Mouse (Mus musculus): ENCODE results near the gene Slc24a3. TPM values are rescaled to one million over a fixed set of nuclear protein-coding genes. Genes with fewer than 3 reads are reported as not detected.
A peak's percentile ranks its signal among the peaks of the same experiment; 100 is the strongest.

Gene Slc24a3
- 2.1 and 2.4 TPM in 2 replicates for polyA plus RNA-seq (2016; fragmentation: Nextera tagmentation; extraction: Ambion mirVana)

DNA sequence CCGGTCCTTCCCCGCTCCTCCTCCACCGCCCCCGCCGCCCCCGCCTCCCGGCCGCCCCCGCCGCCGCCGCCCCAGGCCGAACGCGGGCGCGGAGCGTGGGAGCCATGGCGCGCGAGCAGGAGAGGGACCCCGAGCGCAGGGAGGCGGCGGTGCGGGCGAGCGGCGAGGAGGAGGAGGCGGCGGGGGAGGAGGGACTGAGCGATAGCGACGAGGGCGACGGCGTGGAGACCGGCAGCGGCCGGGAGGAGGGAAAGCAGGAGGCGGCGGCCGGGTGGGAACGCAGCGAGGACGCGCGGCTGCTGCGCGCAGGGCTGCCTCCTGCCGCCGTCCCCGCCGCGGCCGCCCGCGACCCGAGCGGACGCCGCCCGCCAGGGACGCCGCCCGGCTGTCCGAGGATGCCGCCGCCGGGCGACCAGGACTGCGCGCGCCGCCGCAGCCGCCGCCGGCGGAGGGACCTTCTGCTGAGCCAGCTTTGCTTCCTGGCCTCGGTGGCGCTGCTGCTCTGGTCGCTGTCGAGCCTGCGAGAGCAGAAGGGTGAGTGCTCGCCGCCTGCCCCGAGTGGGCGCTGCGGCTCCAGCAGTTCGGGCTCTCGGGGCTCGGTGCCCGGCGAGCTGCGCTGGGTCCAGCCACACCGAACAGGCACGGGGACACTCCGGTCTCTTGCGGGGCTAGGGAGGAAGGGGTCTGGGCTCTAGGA is at the start of gene Slc24a3:
Gene Slc24a3 (plus strand): TSS at position 91 of the 697 bp plus-strand sequence.
- Histone ChIP-seq H3K9me3 (no peaks in the 10 kb centered on the region), H3K27me3 (no peaks in the 10 kb centered on the region), H3K27ac (peak within 1 kb of the TSS; percentile 76), H3K36me3 (no peaks in the 10 kb centered on the region), H3K9ac (peak within 1 kb of the TSS; percentile 79), H3K4me3 (peak within 1 kb of the TSS; percentile 83), H3K4me2 (replicated peaks) (peak within 1 kb of the TSS; percentile 95), H3K4me1 (peaks cover 7% of the 10 kb centered on the region; the same call in 1 of the 2 replicates)
- ATAC-seq (ENCODE audit: insufficient number of reproducible peaks, insufficient read depth, low FRiP score, low TSS enrichment), result peak; percentile 86
- 1% methylated on average over 45 of the region's 100 CpGs for WGBS

- Histone ChIP-seq H3K36me3 (no peaks in the 10 kb centered on the region), H3K4me3 (no peak overlapping the region), H3K27me3 (no peaks in the 10 kb centered on the region), H3K4me2 (replicated peaks) (no peak overlapping the region), H3K4me1 (no peaks in the 10 kb centered on the region), H3K9me3 (no peaks in the 10 kb centered on the region), H3K9ac (no peak overlapping the region), H3K27ac (no peak overlapping the region)
- ATAC-seq (ENCODE audit: insufficient number of reproducible peaks, insufficient read depth, low FRiP score, low TSS enrichment), result no peak
- WGBS, result 80% methylated on average over 5 of the region's 5 CpGs
Observed at GRCm38 (mm10) chr2:145117762-145118161, 49.8 kb upstream of the Slc24a3 start.

DNA sequence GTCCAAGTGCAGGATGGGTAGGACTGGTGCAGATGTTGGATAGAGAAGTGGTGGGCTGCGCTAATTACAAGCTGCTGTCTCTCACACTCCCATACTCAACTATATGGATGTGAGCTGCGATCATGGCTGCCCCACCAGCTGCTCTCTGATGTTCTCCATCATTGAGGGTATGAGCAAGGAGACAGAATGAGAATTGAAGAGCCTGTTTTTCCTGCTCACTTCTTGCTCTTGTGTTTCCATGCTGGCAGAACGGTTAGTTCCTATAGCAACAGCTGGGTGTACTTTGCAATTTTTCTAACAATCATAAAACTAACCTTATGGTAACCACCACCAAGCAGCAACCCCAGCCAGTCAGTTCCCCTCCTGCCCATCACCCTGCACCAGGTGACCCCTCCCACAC is 39.8 kb upstream of the Slc24a3 start:
- H3K4me2 ChIP-seq (replicated peaks), result no peak overlapping the region
- H3K4me3 ChIP-seq, result no peak overlapping the region
- no peak for ATAC-seq (ENCODE audit: insufficient number of reproducible peaks, insufficient read depth, low FRiP score, low TSS enrichment)
- H3K27me3 ChIP-seq, result no peaks in the 10 kb centered on the region
- 73% methylated on average over 3 of the region's 3 CpGs for WGBS
- no peaks in the 10 kb centered on the region for H3K4me1 ChIP-seq
- H3K27ac ChIP-seq, result no peak overlapping the region
- H3K36me3 ChIP-seq, result no peaks in the 10 kb centered on the region
- H3K9me3 ChIP-seq, result no peaks in the 10 kb centered on the region
- no peak overlapping the region for H3K9ac ChIP-seq

DNA sequence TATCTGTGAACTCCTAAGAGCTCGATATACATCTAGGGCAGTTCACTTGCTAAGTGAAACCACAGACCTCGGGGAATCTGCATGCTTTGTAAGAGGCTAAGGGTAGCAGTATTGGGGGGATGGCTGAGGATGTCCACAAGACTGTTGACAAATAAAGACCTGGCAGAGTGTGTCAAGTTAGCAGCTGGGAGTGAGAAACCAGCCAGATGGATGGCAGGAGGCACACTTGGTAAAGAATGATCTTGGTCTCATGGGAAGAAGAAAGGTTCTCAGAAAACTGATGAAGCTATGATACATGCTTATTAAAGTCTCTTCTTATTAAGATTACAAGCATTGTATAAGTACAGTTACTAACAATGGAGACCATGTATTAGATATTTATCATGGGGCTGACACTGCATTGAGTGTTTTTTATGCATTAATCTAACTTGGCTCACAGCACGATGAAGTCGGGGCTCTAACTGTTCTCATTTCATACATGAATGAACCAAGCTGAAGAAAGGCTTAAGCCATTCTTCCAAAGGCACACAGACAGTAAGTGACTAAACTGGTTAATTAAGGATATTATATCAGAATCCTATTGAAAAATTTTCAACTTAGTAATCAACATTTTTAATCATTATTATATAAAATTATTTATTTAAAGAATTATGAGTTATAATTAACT is 30.8 kb upstream of the Slc24a3 start:
- no peak overlapping the region for H3K4me2 ChIP-seq (replicated peaks)
- no peak overlapping the region for H3K4me3 ChIP-seq
- WGBS, result 84% methylated on average over 4 of the region's 4 CpGs
- H3K9ac ChIP-seq, result no peak overlapping the region
- no peaks in the 10 kb centered on the region for H3K4me1 ChIP-seq
- H3K36me3 ChIP-seq, result no peaks in the 10 kb centered on the region
- H3K9me3 ChIP-seq, result no peaks in the 10 kb centered on the region
- H3K27ac ChIP-seq, result no peak overlapping the region
- no peaks in the 10 kb centered on the region for H3K27me3 ChIP-seq
- no peak for ATAC-seq (ENCODE audit: insufficient number of reproducible peaks, insufficient read depth, low FRiP score, low TSS enrichment)

DNA sequence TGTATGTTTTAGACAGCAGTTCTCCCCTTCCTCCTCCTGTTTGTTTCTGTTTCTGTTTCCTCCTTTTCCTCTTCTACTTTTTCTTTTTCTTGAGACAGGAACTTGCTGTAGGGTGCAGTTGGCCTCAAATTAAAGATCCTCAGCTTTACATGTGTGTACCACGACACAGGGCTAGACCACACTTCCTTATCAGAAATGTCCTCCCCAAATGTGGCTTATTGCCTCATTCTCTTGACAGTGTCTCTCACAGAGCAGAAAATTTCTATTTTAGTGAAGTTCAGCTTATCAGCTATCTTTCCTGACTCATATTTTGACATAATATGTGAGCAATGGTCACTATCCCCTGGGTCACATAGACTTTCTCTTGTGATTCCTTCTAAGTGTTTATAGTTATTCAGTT is 17.1 kb upstream of the Slc24a3 start:
- WGBS, result 94% methylated on average over 1 of the region's 1 CpGs
- no peak for ATAC-seq (ENCODE audit: insufficient number of reproducible peaks, insufficient read depth, low FRiP score, low TSS enrichment)
- H3K27me3 ChIP-seq, result no peaks in the 10 kb centered on the region

GRCm38 (mm10) chr2:145150821-145151220 is 16.7 kb upstream of the Slc24a3 start:
- H3K27ac ChIP-seq, result no peak overlapping the region
- no peaks in the 10 kb centered on the region for H3K36me3 ChIP-seq
- 83% methylated on average over 3 of the region's 3 CpGs for WGBS
- H3K4me1 ChIP-seq, result no peaks in the 10 kb centered on the region
- no peaks in the 10 kb centered on the region for H3K27me3 ChIP-seq
- no peak overlapping the region for H3K4me2 ChIP-seq (replicated peaks)
- H3K9me3 ChIP-seq, result no peaks in the 10 kb centered on the region
- no peak overlapping the region for H3K9ac ChIP-seq
- H3K4me3 ChIP-seq, result no peak overlapping the region
- ATAC-seq (ENCODE audit: insufficient number of reproducible peaks, insufficient read depth, low FRiP score, low TSS enrichment), result no peak

More for the DNA sequence above, 17.1 kb upstream of the Slc24a3 start:
- no peaks in the 10 kb centered on the region for H3K9me3 ChIP-seq
- no peaks in the 10 kb centered on the region for H3K4me1 ChIP-seq
- H3K9ac ChIP-seq, result no peak overlapping the region
- H3K4me3 ChIP-seq, result no peak overlapping the region
- no peak overlapping the region for H3K4me2 ChIP-seq (replicated peaks)
- H3K36me3 ChIP-seq, result no peaks in the 10 kb centered on the region
- H3K27ac ChIP-seq, result no peak overlapping the region

- no peak overlapping the region for H3K4me2 ChIP-seq (replicated peaks)
- H3K4me1 ChIP-seq, result no peaks in the 10 kb centered on the region
- H3K36me3 ChIP-seq, result no peaks in the 10 kb centered on the region
- H3K4me3 ChIP-seq, result no peak overlapping the region
- no peaks in the 10 kb centered on the region for H3K9me3 ChIP-seq
- H3K27me3 ChIP-seq, result no peaks in the 10 kb centered on the region
- 68% methylated on average over 1 of the region's 1 CpGs for WGBS
- ATAC-seq (ENCODE audit: insufficient number of reproducible peaks, insufficient read depth, low FRiP score, low TSS enrichment), result no peak
- H3K9ac ChIP-seq, result no peak overlapping the region
- no peak overlapping the region for H3K27ac ChIP-seq
Observed at GRCm38 (mm10) chr2:145152281-145152680, 15.3 kb upstream of the Slc24a3 start.

GRCm38 (mm10) chr2:145158972-145159371 is 8.6 kb upstream of the Slc24a3 start:
- H3K4me1 ChIP-seq, result no peaks in the 10 kb centered on the region; the same call in 1 of the 2 replicates
- H3K4me2 ChIP-seq (replicated peaks), result no peak overlapping the region
- 88% methylated on average over 1 of the region's 1 CpGs for WGBS
- H3K36me3 ChIP-seq, result no peaks in the 10 kb centered on the region
- H3K27ac ChIP-seq, result no peak overlapping the region
- H3K9ac ChIP-seq, result no peak overlapping the region
- no peaks in the 10 kb centered on the region for H3K27me3 ChIP-seq
- H3K9me3 ChIP-seq, result no peaks in the 10 kb centered on the region
- no peak for ATAC-seq (ENCODE audit: insufficient number of reproducible peaks, insufficient read depth, low FRiP score, low TSS enrichment)
- no peak overlapping the region for H3K4me3 ChIP-seq

DNA sequence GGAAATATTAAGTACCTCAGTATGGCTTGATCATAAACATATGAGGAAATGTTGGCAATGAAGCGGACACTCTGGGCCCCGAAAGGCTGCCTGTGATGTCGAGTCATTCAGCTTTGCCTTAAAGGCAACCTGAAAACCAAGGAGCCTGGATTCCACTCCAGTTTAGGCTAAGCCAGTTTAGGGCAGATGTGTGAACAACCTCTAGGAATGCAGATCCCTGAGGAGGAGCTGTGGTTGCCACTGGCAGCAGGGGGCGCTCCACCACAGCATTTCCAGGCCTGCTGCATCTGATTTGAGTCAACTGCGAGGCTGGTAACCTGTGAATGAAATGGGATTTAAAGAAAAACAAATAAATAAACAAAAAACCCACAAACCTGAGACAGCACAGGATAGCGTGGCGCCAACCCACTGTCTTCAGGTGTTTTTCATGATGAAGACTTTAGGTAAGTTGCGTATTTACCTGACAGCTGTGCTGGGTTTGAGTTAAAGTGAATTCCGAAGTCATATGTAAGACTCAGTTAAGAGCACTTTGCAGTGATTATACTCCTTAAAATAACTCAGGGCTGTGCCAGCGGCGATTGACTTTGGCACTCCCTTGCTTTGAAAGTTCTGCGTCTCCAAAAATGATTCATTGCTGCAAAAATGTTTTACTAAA is 6.4 kb upstream of the Slc24a3 start:
- H3K27me3 ChIP-seq, result no peaks in the 10 kb centered on the region
- ATAC-seq (ENCODE audit: insufficient number of reproducible peaks, insufficient read depth, low FRiP score, low TSS enrichment), result peak; percentile 52; the same call in 1 of the 2 replicates
- no peak overlapping the region for H3K4me3 ChIP-seq
- no peaks in the 10 kb centered on the region for H3K36me3 ChIP-seq
- no peak overlapping the region for H3K27ac ChIP-seq
- H3K9ac ChIP-seq, result no peak overlapping the region
- H3K4me1 ChIP-seq, result no peaks in the 10 kb centered on the region; the same call in 1 of the 2 replicates
- WGBS, result 22% methylated on average over 12 of the region's 12 CpGs
- no peak overlapping the region for H3K4me2 ChIP-seq (replicated peaks)
- H3K9me3 ChIP-seq, result no peaks in the 10 kb centered on the region

DNA sequence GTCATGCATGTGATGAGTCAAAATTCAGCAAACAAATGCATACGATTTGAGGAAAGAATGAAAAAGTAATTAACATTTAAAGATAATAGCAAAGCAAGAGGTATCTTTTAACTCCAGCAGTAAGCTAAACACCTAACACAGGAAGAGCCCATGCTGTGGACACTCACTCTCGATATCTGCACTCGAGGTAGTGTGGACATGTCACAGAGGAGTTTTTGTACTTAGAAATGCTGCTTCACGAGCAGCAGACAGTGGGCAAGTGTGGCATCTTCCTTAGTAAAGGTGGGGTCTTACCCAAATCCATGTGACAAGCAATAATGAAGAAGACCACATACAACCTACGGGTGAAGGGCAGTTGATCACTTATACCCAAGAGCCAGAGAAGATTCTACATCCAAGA is 3.5 kb upstream of the Slc24a3 start:
- H3K27ac ChIP-seq, result no peak overlapping the region
- ATAC-seq (ENCODE audit: insufficient number of reproducible peaks, insufficient read depth, low FRiP score, low TSS enrichment), result no peak
- WGBS, result 74% methylated on average over 5 of the region's 5 CpGs
- no peaks in the 10 kb centered on the region for H3K27me3 ChIP-seq
- H3K4me1 ChIP-seq, result peaks cover 7% of the 10 kb centered on the region; the same call in 1 of the 2 replicates
- no peak overlapping the region for H3K4me2 ChIP-seq (replicated peaks)
- no peaks in the 10 kb centered on the region for H3K36me3 ChIP-seq
- H3K9ac ChIP-seq, result no peak overlapping the region
- no peaks in the 10 kb centered on the region for H3K9me3 ChIP-seq
- H3K4me3 ChIP-seq, result no peak overlapping the region

GRCm38 (mm10) chr2:145164562-145164961 is 3.0 kb upstream of the Slc24a3 start:
- no peak for ATAC-seq (ENCODE audit: insufficient number of reproducible peaks, insufficient read depth, low FRiP score, low TSS enrichment)
- H3K9ac ChIP-seq, result no peak overlapping the region
- no peak overlapping the region for H3K27ac ChIP-seq
- 39% methylated on average over 4 of the region's 4 CpGs for WGBS
- H3K9me3 ChIP-seq, result no peaks in the 10 kb centered on the region
- no peaks in the 10 kb centered on the region for H3K27me3 ChIP-seq
- no peaks in the 10 kb centered on the region for H3K36me3 ChIP-seq
- no peak overlapping the region for H3K4me2 ChIP-seq (replicated peaks)
- peaks cover 7% of the 10 kb centered on the region; the same call in 1 of the 2 replicates for H3K4me1 ChIP-seq
- H3K4me3 ChIP-seq, result no peak overlapping the region

- H3K4me3 ChIP-seq, result no peak overlapping the region
- H3K4me2 ChIP-seq (replicated peaks), result no peak overlapping the region
- H3K36me3 ChIP-seq, result no peaks in the 10 kb centered on the region
- peaks cover 7% of the 10 kb centered on the region; the same call in 1 of the 2 replicates for H3K4me1 ChIP-seq
- no peak overlapping the region for H3K9ac ChIP-seq
- ATAC-seq (ENCODE audit: insufficient number of reproducible peaks, insufficient read depth, low FRiP score, low TSS enrichment), result no peak
- H3K9me3 ChIP-seq, result no peaks in the 10 kb centered on the region
- 87% methylated on average over 3 of the region's 3 CpGs for whole genome bisulfite sequencing
- no peaks in the 10 kb centered on the region for H3K27me3 ChIP-seq
- H3K27ac ChIP-seq, result no peak overlapping the region
Observed at GRCm38 (mm10) chr2:145165076-145165475, 2.5 kb upstream of the Slc24a3 start.
